Mouse (Mus musculus) CD4-positive, CD25-positive, alpha-beta regulatory T cell, adult 2 months (primary cell): ENCODE results near the gene Pde6h.
A peak's percentile ranks its signal among the peaks of the same experiment; 100 is the strongest.
"Not testable (repeated sequence)": the region's sequence is repeated elsewhere in the genome, so short reads cannot be mapped to it uniquely, and the experiment has no call there.

Experiments
- DNase-seq: peaks from one replicate; pipeline ENCODE4 v3.0.0-alpha.2; 2012; ENCODE audit warnings: low read depth, low spot score

Gene Pde6h

DNA sequence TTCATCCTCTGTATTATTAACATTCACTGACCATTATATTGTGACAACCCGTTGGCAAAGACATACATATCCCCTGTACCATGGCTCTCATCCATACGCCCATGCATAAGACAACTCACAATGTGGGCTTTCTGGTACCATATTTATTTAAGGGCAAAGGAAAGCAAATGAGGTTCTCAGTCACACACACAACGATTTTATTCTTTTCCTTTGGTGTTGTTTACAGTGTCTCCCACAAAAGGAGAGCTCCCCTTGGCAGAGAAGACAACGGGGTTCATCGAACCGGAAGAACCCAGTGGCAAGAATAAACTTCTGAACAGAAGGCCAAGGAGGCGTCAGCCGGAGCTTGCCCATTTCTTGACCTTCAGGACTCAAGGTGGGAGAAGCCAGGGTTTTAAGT, at the start of gene Pde6h:
Pde6h (plus strand) TSS at position 301 of the 400 bp plus-strand sequence.
- no peak for DNase-seq

DNA sequence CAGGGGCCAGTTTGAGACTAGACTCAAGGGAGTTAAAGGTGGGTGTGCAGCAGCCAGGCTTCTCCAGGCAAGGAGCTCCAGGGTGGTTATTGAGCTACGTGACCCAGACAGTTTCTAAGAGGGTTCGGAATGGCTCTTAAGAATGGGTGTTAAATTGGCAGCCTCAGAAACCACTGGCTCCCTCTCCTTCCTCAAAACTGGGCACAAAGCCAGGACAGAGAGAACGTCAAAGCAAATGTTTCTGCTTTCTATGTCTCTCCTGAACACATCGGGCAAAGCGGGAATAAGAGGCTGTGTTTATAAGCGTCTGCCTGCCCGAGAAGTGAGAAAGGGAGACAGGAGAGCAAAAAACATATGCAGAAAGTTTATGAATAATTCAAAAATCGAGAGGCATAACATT, 49.0 kb upstream of the Pde6h start:
- no peak for DNase-seq

DNA sequence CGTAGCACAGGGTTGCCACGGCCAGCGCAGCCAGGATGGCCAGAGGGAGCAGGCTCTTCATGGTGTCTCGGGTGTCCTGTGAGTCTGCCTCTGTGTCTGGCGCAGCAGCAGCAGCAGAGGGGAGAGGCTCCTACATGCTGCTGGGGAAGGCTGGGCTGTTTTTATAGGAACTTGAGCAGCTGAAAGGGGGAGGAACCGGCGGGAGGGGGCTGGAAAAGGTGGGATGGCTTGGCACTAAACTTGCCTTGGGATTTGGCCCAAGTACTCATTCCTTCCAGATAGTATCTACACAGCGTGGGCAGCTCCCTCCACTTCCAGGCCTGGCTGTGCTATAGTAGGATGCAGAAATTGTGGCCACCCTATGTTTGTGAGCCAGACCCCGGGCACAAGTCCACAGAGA, 48.0 kb upstream of the Pde6h start, which contains the start of gene Mgp:
Mgp (minus strand) TSS at position 154 of the 400 bp plus-strand sequence.
- DNase-seq: no peak

DNA sequence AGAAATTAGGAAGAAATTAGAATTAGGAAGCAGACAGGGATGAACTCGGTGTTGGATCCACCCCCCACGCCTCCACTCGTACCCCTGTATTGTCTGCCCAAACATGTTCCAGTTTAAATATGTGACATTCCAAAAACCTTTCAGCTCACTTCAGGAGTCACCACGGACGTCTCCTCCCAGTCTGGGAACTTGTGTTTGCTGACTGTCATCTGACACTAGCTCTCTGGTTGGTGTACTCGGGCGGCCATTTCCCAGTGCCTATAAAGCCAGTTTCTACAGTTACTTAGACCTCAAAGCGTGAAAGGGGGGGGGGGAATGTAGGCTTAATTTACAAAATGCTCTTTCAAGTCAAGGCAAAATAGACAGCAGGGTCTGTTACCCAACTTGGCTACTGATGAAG, 42.0 kb upstream of the Pde6h start:
- no peak for DNase-seq

DNA sequence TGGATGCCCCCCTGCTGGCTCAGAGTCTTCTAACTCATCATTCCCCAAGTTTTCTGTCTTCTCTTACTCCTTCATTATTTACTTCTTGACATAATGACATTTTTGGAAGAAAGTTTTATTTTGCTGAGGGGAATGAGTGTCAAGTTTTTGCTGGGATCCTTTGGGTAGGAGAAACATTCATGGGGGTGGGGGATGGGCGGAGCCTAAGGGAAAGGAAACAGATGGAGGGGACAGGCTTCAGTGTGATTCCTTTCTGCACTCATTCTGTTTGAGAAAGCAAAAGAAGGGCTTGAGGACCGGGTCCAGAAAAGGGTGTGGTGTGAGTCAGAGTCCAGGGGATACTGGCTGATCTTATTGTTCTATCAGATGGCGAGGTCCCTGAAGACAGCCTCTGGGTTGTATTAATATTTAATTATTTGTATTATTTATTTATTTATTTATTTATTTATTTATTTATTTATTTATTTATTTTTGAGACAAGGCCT, 40.2 kb upstream of the Pde6h start:
- DNase-seq: no peak

DNA sequence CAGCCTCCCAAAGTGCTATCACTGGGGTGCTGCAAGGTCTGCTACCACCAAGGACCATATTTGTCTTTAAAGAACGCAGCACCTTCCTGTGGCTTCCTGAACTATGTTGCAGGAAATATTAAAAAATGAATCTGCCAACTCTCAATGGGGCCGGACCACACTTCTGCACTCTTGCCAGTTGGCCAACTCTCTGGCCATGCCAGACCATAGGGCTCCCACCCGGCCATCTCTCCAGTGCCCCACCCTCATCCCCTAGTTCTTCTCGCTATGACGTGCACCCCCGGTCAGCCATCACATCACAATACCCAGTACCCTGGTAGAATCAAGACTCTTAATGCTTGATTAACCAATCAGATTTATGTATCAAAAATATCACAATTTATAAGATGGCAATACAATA, 39.7 kb upstream of the Pde6h start:
- DNase-seq: no peak

DNA sequence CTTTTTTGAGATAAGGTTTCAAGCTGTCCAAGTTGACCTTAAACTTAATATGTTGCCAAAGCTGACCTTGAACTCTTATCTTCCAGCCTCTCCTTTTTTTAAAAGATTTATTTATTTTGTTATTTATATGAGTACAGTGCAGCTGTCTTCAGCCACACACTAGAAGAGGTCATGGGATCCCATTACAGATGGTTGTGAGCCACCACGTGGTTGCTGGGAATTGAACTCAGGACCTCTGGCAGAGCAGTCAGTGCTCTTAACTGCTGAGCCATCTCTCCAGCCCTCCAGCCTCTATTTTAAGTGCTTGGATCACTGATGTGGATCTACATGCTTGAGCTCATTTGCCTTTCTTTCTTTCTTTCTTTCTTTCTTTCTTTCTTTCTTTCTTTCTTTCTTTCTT, 38.9 kb upstream of the Pde6h start:
- DNase-seq: not testable (repeated sequence)

DNA sequence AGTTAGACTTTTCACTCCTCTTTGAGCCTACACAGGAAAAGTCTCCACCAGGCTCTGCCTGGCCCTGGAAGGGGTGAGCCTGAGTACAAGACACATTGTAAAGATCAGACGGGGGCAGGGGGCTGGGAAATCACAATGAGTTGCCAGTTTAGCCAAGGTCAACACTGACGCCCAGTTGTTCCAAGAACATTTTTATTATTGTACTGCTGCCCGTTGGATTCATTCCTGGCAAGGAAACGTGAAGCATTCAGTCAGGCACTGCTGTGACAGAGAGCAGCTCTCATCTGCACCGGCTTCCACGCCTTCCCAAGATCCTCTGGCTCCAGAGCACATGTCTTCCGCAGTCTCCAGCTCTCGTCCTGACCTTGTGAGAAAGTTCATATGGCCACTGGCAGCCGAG, 35.8 kb upstream of the Pde6h start:
- no peak for DNase-seq

DNA sequence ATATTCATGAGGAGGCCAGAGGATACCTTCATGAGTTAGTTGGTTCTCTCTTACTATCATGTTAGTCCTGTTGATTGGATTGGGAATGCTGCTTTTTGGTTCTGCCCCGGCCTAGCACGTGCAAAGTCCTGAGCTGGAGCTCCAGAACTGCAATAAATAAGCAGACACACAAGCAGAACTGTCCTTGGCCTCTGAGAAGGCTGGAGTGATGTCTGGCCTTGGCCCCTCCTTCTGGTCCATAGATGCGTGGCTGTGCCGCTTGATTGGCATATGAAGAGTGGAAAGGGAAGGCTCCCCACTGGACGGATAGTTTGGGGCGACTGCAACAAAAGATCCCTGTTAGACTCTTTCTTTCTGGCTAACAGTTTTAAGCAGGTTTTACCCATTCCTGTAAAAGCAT, 34.6 kb upstream of the Pde6h start:
- no peak for DNase-seq

DNA sequence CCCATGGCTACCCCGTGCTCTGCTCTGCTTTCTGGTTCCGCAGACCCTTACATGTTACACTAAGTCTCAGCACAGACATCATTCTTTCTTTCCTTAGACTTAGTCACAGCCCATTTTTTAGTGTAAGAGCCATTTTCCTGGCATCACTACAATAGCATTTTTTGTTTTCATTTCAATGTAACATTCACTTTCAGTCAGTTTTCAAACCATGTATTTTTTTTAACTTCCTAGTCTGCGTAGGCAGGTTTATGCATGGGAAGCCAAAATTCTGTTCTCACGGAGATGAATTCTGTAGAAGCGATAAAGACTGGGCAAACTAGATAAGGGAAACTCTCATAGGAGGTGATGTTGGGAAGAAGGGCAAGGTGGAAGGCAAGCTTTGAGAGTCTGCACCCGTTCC, 34.1 kb upstream of the Pde6h start:
- DNase-seq: no peak

DNA sequence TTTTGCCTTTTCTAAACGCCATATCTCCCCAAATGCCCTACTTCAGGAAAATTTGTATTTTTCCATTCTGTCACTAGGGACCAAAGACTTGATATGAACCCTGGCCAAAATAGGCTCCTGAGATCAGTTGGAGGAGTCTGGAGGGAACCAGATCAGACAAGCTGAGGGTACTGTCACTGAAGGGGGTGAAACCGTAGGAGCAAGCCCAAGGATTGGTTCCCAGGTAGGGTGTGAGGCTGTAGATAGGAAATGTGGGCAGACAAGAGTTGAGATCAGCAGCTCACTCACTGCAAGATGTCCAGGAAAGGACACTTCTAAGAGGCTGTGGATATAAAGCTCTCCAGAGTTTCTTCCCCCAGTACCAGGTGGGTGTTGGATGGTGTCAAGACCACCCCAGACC, 31.6 kb upstream of the Pde6h start:
- no peak for DNase-seq

DNA sequence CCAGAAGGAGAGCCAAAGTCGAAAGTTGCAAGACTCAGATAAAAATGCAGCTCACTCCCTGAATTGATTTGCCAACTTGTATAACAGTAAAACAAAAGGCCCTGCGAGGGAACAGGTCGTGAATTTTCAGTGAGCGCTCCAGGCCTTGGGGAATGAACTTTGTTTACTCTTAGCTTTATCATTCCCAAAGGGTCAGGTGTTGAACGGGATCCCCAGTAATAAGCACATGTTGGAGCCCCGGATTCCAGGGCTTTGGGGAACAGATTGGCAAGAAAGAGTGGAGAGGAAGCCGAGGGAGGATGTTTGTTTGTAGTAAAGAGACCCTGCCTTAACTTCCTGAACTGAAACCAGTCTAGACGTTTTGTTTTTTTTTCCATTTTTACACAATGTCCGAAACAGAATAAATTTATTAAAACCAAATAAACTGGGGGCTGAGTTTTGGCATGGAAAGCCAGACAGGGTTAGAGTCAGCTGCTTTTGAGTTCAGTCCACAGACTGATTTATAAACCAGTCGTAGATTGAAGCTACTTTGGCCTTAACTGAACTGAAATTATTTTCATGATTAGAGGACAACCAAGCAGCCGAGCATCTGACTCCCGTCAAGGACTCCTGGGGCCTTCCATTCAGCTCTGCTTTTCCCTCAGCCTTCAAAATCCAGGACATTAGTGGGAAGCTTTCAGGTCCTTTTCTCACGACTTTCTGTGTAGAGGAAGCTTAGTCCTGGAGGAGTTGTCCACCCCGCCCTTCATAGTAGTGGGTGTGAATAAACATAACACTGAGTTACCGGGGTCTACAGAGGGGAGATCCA, 28.9 kb upstream of the Pde6h start:
- no peak for DNase-seq

DNA sequence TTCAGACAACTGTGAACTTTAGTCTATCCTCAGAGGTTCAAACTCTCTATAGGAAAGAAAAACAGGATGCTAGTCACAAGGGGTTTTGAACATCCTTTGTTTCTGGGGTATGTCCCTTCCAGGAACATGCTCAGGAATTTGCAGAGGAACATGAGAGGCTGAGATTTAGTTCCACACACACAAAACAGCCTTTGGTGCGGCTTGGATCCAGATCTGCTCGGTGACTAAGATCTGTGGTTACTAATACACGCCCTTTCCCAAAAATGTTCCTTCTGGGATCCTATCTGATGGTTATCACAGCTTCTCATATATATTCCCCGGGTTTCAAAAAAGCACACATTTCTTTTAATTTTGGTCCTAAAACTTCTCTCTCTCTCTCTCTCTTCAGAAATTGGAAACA, 25.8 kb upstream of the Pde6h start:
- no peak for DNase-seq

DNA sequence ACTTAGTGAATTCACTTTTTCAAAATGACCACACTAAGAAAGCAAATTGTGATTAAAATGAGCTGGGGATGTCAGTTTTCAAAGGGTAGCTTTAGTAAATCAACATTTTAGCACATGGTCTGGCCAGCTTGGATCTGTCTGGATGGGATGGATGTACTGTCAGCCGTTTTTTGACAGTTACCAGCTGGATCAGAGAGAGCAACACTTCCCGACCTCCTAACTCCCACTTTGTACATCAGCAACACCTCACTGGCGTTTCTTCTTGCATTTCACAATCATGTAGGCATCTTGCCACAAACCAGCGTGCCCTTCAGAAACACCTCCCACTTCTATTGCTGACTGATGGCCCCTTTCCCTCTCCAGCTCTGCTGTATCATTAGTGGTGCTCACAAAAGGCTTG, 25.4 kb upstream of the Pde6h start:
- DNase-seq: no peak

DNA sequence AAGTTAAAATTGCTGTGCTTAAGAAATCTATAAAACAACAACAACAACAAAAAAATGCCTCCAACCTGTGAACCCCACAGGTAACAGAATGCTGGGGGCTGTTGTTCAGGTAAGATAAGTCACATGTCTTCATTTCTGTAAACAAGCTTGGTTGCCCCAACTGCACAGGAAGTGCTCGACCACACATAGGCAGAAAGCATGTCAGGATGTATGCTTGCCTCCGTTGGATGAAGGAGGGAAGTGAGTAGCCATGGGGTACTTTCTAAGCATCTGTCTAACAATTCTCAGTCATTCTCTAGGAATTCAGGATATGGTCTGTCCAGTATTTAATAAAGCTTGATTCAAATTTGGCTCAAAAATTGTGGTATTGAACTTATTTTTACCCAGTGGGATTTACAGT, 24.7 kb upstream of the Pde6h start:
- DNase-seq: peak; percentile 40

DNA sequence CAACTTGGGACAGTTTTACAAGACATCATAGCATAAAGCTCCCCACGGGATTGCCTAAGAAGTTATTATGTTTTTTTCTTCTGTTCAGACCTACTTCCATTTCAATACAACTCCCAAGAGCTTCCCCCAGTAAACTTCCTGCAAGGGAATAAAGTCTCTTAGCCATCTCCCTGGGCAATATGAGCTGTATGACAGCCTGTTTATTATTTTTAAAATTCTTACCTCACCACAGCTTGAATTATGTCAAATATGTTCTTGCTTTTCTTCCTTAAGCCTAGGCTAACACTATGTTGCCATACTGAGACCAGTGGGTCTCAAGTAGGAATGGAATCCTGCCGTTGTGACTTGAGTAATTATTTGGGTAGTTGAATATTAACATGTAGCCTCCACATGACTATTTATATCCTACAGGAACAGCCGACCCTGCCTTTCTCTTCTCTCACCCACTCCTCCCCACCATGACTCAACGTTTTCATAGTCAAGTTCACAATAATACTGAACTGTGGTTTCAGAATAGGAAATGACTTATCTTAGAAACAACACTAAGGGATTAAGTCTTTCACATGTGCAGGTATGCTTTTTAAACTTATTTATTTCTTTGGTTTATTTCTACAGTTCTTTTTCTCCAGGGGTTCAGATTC, 23.1 kb upstream of the Pde6h start:
- DNase-seq: no peak

DNA sequence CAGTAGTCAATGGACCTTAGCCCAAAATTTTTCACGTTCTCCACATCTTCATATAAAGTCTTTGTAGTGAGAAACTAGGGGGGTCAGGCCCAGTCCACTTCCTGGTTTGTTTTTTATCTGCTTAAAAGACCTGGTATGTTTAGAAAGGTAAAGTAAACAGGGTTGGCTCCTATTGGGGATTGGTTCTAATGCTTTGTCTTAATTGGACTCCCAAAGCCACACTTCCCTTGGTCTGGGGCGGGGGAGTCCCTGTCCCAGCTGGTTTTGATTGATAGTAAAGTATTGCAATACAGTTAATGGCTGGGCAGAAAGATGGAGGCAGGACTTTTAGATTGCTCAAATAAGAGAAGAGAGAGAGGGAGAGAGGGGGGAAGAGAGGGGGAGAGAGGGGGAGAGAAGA, 22.6 kb upstream of the Pde6h start:
- DNase-seq: no peak

DNA sequence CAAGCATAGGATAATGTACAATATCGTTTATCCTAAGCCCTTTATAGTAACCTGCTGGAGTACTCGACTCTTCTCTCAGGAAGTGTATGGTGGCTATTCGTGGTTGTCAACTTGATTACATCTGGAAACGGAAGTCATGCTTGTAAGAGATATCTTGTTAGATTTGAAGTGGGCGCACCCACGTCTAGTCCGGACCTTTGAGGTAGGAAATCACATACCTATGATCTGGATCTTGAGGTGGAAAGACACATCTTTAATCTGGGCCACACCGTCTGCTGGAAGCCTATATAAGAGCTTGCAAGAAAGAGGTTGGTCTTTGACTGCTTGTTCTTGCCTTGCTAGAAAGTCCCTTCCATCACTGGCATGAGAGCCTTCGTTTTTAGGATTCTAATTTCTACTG, 21.1 kb upstream of the Pde6h start:
- DNase-seq: peak; percentile 35

DNA sequence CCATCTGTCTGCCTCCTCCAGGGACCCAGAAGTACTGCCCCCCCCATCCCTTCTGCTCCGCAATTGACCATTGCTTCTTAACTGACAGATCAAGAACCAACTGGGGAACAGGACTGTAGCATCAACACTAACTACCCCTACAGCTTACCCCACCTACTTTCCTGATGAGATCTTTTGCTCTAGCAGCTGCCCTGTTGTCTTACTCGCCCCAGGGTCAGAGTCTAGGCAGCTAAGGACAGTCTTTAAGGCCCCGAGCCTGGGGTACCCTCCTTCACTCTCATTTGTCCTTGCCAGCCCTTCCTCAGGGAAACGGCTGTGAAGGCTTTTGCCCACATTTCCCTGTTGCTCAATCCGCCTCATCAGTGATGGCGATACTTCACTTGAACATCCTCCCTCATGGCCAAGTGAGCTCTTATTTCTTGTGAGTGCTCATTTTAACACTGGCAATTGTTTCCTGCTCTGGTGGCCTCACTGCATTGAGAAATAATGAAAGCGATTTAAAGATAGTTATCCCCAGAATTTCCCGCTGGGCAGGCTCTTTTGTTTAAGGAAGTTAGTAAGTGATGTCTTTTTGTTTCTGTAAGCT, 19.7 kb upstream of the Pde6h start:
- DNase-seq: no peak

DNA sequence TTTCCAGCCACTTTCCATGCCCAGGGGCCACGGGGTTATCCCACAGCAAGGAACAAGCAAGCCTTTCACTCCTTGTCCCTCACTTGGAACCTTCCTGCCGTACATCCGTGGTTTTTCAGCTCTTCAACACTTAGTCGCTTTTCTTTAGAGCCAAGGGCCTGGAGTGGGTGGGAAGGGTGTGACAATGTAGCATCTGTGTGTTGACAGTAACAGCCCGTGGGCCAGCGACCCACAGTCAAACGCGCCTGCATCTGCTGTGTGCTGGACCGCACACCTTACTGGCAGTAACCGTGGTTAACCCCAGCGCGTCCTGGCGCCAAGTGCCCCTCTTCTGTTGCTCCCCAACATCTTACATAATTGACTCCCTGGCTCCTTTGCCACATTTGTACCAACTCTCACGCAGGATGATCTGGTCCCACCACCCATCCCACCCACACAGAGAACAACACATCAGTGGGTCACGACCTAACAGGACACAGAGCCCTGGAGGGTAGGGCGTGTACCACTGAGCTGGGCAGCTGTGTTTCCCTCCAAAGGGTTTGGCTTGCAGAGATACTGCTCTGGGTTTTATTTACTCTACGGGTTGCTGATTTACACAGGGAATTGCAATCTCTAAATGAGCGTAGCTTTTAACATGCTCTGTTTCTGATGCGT, 17.2 kb upstream of the Pde6h start:
- DNase-seq: no peak

DNA sequence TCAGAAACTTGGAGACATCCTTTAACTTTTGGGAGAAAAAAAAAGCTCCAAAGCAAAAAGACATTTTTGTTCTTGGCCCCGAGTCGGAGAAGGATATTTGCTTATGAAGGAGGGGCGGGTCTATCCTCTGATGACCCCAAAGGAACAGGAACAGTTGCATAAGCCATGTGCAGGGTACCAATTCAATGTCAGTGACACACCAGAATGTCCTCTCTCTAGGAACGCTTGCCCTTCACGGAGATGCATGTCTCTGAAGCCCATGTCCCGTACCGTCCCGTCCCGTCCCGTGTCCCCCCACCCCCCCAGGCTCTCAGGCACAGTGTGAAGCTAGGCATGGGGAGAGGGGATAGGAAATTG, 16.7 kb upstream of the Pde6h start:
- no peak for DNase-seq

DNA sequence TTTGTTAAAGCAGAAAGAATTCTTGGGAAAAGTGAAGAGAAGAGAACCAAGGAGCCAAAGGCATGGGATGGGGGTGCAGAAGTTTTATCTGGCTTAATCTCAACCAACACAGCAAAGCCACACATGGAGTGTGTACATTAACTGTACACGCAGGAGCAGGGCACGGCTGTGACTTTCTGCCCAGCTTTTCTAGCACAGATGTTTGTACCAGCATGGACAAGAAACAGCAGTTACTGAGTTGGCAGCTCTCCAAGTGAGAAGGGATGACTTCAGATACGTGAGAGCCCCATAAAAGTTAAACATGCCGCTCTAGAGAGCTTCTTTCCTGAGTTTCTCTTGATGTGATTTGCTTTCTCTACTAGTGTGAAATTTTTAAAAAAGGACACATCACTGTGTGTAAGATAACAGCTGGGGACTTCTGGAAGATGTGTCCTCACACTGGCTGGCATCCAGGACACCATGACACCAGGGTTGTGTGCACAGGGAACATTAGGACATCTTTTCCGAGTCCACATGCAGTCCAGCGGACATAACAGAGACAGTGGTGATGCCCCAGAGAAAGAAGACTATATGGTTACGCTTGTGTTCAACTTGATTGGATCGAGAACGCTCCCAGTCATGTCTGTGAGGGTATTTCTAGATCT, 13.3 kb upstream of the Pde6h start:
- DNase-seq: no peak
